Comparison of ENCODE assay signal across 7 mouse cellular contexts in genomic region chr6:49227184-49227735, GRCm38 (mm10). TPM values are rescaled to one million over a fixed set of nuclear protein-coding genes. Genes with fewer than 3 reads are reported as not detected.
DNase-seq lines count a peak whose midpoint lies in the region; ATAC-seq and TF ChIP-seq lines count a peak whose summit lies in the region.

No protein-coding gene starts in this region.

- no peaks in the 10 kb centered on the region for H3K27me3 ChIP-seq in midbrain, embryonic 10.5 days (ENCODE audit: low read depth, poor library complexity, severe bottlenecking)
- H3K27me3 ChIP-seq in midbrain, embryonic 15.5 days (replicated peaks), result no peaks in the 10 kb centered on the region
- H3K27me3 ChIP-seq in heart, embryonic 15.5 days, result no peaks in the 10 kb centered on the region
- peaks cover 7% of the 10 kb centered on the region; the same call in 1 of the 2 replicates for H3K27me3 ChIP-seq in liver, adult 2 months (ENCODE audit: control insufficient read depth, insufficient read depth, low read length)
- no peaks in the 10 kb centered on the region for H3K27me3 ChIP-seq in stomach, embryonic 15.5 days (replicated peaks)

- no peaks in the 10 kb centered on the region for H3K9me3 ChIP-seq in midbrain, embryonic 10.5 days (replicated peaks)
- no peaks in the 10 kb centered on the region for H3K9me3 ChIP-seq in midbrain, embryonic 15.5 days
- no peaks in the 10 kb centered on the region for H3K9me3 ChIP-seq in heart, embryonic 15.5 days (replicated peaks)
- H3K9me3 ChIP-seq in stomach, embryonic 15.5 days, result no peaks in the 10 kb centered on the region

- TF ChIP-seq POLR2A in bone marrow, adult 2 months (IDR thresholded peaks at IDR 0.05; ENCODE audit: borderline replicate concordance, control insufficient read depth, low read depth, low read length), result no peak
- no peak for TF ChIP-seq POLR2A in liver, adult 2 months (IDR thresholded peaks at IDR 0.05; ENCODE audit: extremely low read depth, insufficient read depth, low read length)

- no peaks in the 10 kb centered on the region for H3K79me2 ChIP-seq in liver, adult 2 months (ENCODE audit: control insufficient read depth, insufficient read depth, low read length)

- TF ChIP-seq CTCF in bone marrow, adult 2 months (IDR thresholded peaks at IDR 0.05; ENCODE audit: control insufficient read depth, insufficient read depth, low read length), result peak; percentile 42; the same call in 1 of the 2 replicates
- TF ChIP-seq CTCF in liver, adult 2 months (IDR thresholded peaks at IDR 0.05; ENCODE audit: low read depth, low read length), result peak; percentile 31

- H3K9ac ChIP-seq in midbrain, embryonic 15.5 days, result no peak overlapping the region
- H3K9ac ChIP-seq in heart, embryonic 15.5 days, result no peak overlapping the region
- no peak overlapping the region for H3K9ac ChIP-seq in liver, adult 2 months (ENCODE audit: low read depth, low read length)
- H3K9ac ChIP-seq in stomach, embryonic 15.5 days, result no peak overlapping the region

- no peaks in the 10 kb centered on the region for H3K36me3 ChIP-seq in midbrain, embryonic 10.5 days
- no peaks in the 10 kb centered on the region for H3K36me3 ChIP-seq in midbrain, embryonic 15.5 days (replicated peaks)
- no peaks in the 10 kb centered on the region for H3K36me3 ChIP-seq in heart, embryonic 15.5 days
- no peaks in the 10 kb centered on the region for H3K36me3 ChIP-seq in liver, adult 2 months (ENCODE audit: control insufficient read depth, insufficient read depth, low read length)
- no peaks in the 10 kb centered on the region for H3K36me3 ChIP-seq in stomach, embryonic 15.5 days

- intact Hi-C loops in left cerebral cortex, postnatal 14 days (cut with DNase I), result no loop called here

- H3K4me1 ChIP-seq in midbrain, embryonic 10.5 days, result peaks cover 11% of the 10 kb centered on the region
- no peaks in the 10 kb centered on the region for H3K4me1 ChIP-seq in midbrain, embryonic 15.5 days
- H3K4me1 ChIP-seq in bone marrow, adult 2 months (ENCODE audit: control insufficient read depth, insufficient read depth, low read length), result no peaks in the 10 kb centered on the region
- H3K4me1 ChIP-seq in heart, embryonic 15.5 days (replicated peaks), result peaks cover 3% of the 10 kb centered on the region; the same call in 1 of the 2 replicates
- no peaks in the 10 kb centered on the region for H3K4me1 ChIP-seq in liver, adult 2 months (ENCODE audit: control insufficient read depth, insufficient read depth, low read length)
- peaks cover 9% of the 10 kb centered on the region; the same call in 1 of the 2 replicates for H3K4me1 ChIP-seq in stomach, embryonic 15.5 days

- no peak for ATAC-seq in midbrain, embryonic 15.5 days (replicated peaks)
- no peak for ATAC-seq in heart, embryonic 15.5 days (replicated peaks; ENCODE audit: insufficient number of reproducible peaks, insufficient read depth, low FRiP score, low read depth)
- no peak for ATAC-seq in stomach, embryonic 15.5 days (ENCODE audit: insufficient read depth, low FRiP score, low read depth)

- H3K4me3 ChIP-seq in midbrain, embryonic 10.5 days, result 0 out of 2 replicates have a peak overlapping the region, but pooled peaks have one; percentile 14
- H3K4me3 ChIP-seq in midbrain, embryonic 15.5 days, result no peak overlapping the region
- H3K4me3 ChIP-seq in bone marrow, adult 2 months (replicated peaks; ENCODE audit: control insufficient read depth, low read depth, low read length), result no peak overlapping the region
- H3K4me3 ChIP-seq in heart, embryonic 15.5 days, result peak overlapping the region; percentile 8; the same call in 1 of the 2 replicates
- H3K4me3 ChIP-seq in liver, adult 2 months (ENCODE audit: insufficient read depth, low read depth, low read length), result no peak overlapping the region
- no peak overlapping the region for H3K4me3 ChIP-seq in stomach, embryonic 15.5 days (replicated peaks)

- no peak overlapping the region for H3K4me2 ChIP-seq in midbrain, embryonic 15.5 days
- H3K4me2 ChIP-seq in heart, embryonic 15.5 days, result peak overlapping the region; percentile 51
- peak overlapping the region; percentile 33 for H3K4me2 ChIP-seq in stomach, embryonic 15.5 days

- DNase-seq in midbrain, embryonic 10.5 days (ENCODE audit: low spot score), result peak; percentile 61
- no peak for DNase-seq in liver, adult 2 months (ENCODE audit: extremely low read depth, low read depth, low spot score)
- DNase-seq in left cerebral cortex, postnatal 14 days (ENCODE audit: low spot score in 2 of 2), result no peak

- 8% methylated on average over 15 of the region's 15 CpGs for WGBS in midbrain, embryonic 10.5 days
- 9% methylated on average over 15 of the region's 15 CpGs for WGBS in midbrain, embryonic 15.5 days
- WGBS in bone marrow, adult 2 months, result 4% methylated on average over 15 of the region's 15 CpGs
- WGBS in heart, embryonic 15.5 days, result 9% methylated on average over 15 of the region's 15 CpGs
- 13% methylated on average over 15 of the region's 15 CpGs for WGBS in liver, adult 2 months
- 9% methylated on average over 15 of the region's 15 CpGs for WGBS in stomach, embryonic 15.5 days

- H3K27ac ChIP-seq in midbrain, embryonic 10.5 days (replicated peaks), result no peak overlapping the region
- no peak overlapping the region for H3K27ac ChIP-seq in midbrain, embryonic 15.5 days
- no peak overlapping the region for H3K27ac ChIP-seq in bone marrow, adult 2 months (ENCODE audit: control insufficient read depth, insufficient read depth, low read depth, low read length, poor library complexity)
- no peak overlapping the region for H3K27ac ChIP-seq in heart, embryonic 15.5 days
- no peak overlapping the region for H3K27ac ChIP-seq in liver, adult 2 months (replicated peaks; ENCODE audit: insufficient read depth, low read depth, low read length)
- H3K27ac ChIP-seq in stomach, embryonic 15.5 days, result no peak overlapping the region

RNA-seq across cellular contexts. Expression of gene Igf2bp3, which starts 12.5 kb away (rescaled TPM):
- 134 and 148 TPM in 2 replicates for polyA plus RNA-seq in midbrain, embryonic 10.5 days (2016; fragmentation: Nextera tagmentation; extraction: Ambion mirVana)
- 25.2 and 26.9 TPM in 2 replicates for polyA plus RNA-seq in midbrain, embryonic 15.5 days (2015; fragmentation: Nextera tagmentation; extraction: Ambion mirVana)
- 0.31 and 2.7 TPM in 2 replicates for polyA plus RNA-seq in bone marrow, adult 2 months (2011; ENCODE audit: insufficient read depth, insufficient read length, low replicate concordance, missing spikeins)
- 33.0 and 33.4 TPM in 2 replicates for polyA plus RNA-seq in heart, embryonic 15.5 days (2015; fragmentation: Nextera tagmentation; extraction: Ambion mirVana)
- total RNA-seq in liver, adult 2 months (2014; rRNA removed), result 0.27 and 0.46 TPM in 2 replicates
- polyA plus RNA-seq in liver, adult 2 months (2012; rRNA removed), result 0.05 and 0.21 TPM in 2 replicates
- 64.3 and 72.4 TPM in 2 replicates for polyA plus RNA-seq in stomach, embryonic 15.5 days (2015; fragmentation: Nextera tagmentation; extraction: Ambion mirVana)
- total RNA-seq in left cerebral cortex, postnatal 14 days (2021), result under 1 TPM; 0.18 to 0.47 TPM

RNA-seq across cellular contexts. Expression of gene Tra2a, which starts 36.6 kb away (rescaled TPM):
- polyA plus RNA-seq in midbrain, embryonic 10.5 days (2016; fragmentation: Nextera tagmentation; extraction: Ambion mirVana), result 121 and 126 TPM in 2 replicates
- polyA plus RNA-seq in midbrain, embryonic 15.5 days (2015; fragmentation: Nextera tagmentation; extraction: Ambion mirVana), result 123 and 128 TPM in 2 replicates
- polyA plus RNA-seq in bone marrow, adult 2 months (2011; ENCODE audit: insufficient read depth, insufficient read length, low replicate concordance, missing spikeins), result 138 and 166 TPM in 2 replicates
- 55.5 and 59.6 TPM in 2 replicates for polyA plus RNA-seq in heart, embryonic 15.5 days (2015; fragmentation: Nextera tagmentation; extraction: Ambion mirVana)
- total RNA-seq in liver, adult 2 months (2014; rRNA removed), result 19.3 and 20.5 TPM in 2 replicates
- 7.8 and 9.8 TPM in 2 replicates for polyA plus RNA-seq in liver, adult 2 months (2012; rRNA removed)
- 92.7 and 95.4 TPM in 2 replicates for polyA plus RNA-seq in stomach, embryonic 15.5 days (2015; fragmentation: Nextera tagmentation; extraction: Ambion mirVana)
- total RNA-seq in left cerebral cortex, postnatal 14 days (2021), result 10 to 100 TPM; 66.6 to 82.9 TPM

Comparison
In these comparisons a context has a peak if more than half of its experiments do, and no peak if none do; other contexts are left out.
1. H3K4me3 ChIP-seq: peak in midbrain, embryonic 10.5 days (single experiment) and heart, embryonic 15.5 days (single experiment); none in midbrain, embryonic 15.5 days (single experiment), bone marrow, adult 2 months (single experiment), liver, adult 2 months (single experiment) and stomach, embryonic 15.5 days (single experiment).